Mouse (Mus musculus) liver, embryonic 11.5 days (tissue): ENCODE measurements at regions not wholly inside any gene's neighbourhood (a gene's known extent, or its start where the extent isn't known, plus 50 kb on each side); places are given as distances from the start of the nearest gene placed in this dataset.

Experiments
- ATAC-seq: fragments of 200-750 bp; cut with Nextera tagmentation; replicated peaks from 2 replicates; pipeline ENCODE4 v1.8.0; 2017; ENCODE audit warnings: moderate number of reproducible peaks, mild to moderate bottlenecking, moderate TSS enrichment, moderate library complexity; ENCODE audit not compliant: low FRiP score
- DNase-seq: peaks from one replicate; pipeline ENCODE4 v3.0.0-alpha.2; 2017; ENCODE audit warnings: low spot score
- H3K27ac ChIP-seq: fragments of 300-500 bp; sonication (generic); 2 replicates; pipeline ENCODE4 v1.5.1; 2014; ENCODE audit warnings: mild to moderate bottlenecking, low read depth, low read length, control low read depth
- H3K27me3 ChIP-seq: fragments of 300-500 bp; sonication (generic); replicated peaks from 2 replicates; pipeline ENCODE4 v1.6.1; 2014; ENCODE audit warnings: low read length, mixed read lengths; ENCODE audit not compliant: control insufficient read depth, insufficient read depth
- H3K36me3 ChIP-seq: fragments of 300-500 bp; sonication (generic); 2 replicates; pipeline ENCODE4 v1.6.1; 2014; ENCODE audit warnings: mild to moderate bottlenecking, low read length, moderate library complexity, mixed read lengths; ENCODE audit not compliant: control insufficient read depth, insufficient read depth
- H3K4me1 ChIP-seq: fragments of 300-500 bp; sonication (generic); replicated peaks from 2 replicates; pipeline ENCODE4 v1.6.1; 2014; ENCODE audit warnings: low read length, mixed read lengths; ENCODE audit not compliant: control insufficient read depth, insufficient read depth
- H3K4me2 ChIP-seq: fragments of 300-500 bp; sonication (generic); 2 replicates; pipeline ENCODE4 v1.6.1; 2014; ENCODE audit warnings: mild to moderate bottlenecking, control low read depth, moderate library complexity
- H3K4me3 ChIP-seq: fragments of 300-500 bp; sonication (generic); 2 replicates; pipeline ENCODE4 v1.5.1; 2014; ENCODE audit warnings: low read depth, low read length, control low read depth
- H3K9ac ChIP-seq: fragments of 300-500 bp; sonication (generic); 2 replicates; pipeline ENCODE4 v1.6.1; 2014; ENCODE audit warnings: low read depth, low read length, control low read depth
- H3K9me3 ChIP-seq: fragments of 300-500 bp; sonication (generic); 2 replicates; pipeline ENCODE4 v1.6.1; 2016; ENCODE audit warnings: low read length, inconsistent platforms, mixed read lengths; ENCODE audit not compliant: control insufficient read depth
- WGBS: fragments of 180-500 bp; shearing (Covaris S2); extraction: QIAGEN DNeasy Blood & Tissue Kit; methylation state at CpG from one replicate; pipeline ENCODE4 v1.1.7; 2014; 5-methylcytosine and 5-hydroxymethylcytosine counted together

DNA sequence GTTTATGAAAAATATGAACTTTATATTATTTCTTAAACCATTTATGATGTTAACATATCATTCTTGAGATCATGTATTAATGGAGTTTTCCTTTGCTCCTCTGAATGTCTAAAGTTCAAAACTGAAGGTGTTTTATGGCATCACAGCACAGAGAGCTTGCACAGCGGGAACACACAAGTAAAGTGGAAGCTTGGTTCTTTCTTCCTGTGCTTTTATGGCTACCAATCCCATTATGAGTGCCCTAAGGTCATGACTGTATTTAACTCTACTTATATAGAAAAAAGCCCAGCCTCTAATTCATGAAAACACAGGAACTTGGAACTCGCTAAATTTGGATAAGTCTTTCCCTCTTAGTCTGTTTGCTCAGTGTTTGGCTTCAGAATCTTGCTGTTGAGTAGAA is 417.3 kb upstream of the Adamts5 start:
- Histone ChIP-seq H3K36me3 (no peaks in the 10 kb centered on the region), H3K4me3 (no peak overlapping the region), H3K4me1 (no peaks in the 10 kb centered on the region), H3K9me3 (no peaks in the 10 kb centered on the region), H3K9ac (no peak overlapping the region), H3K27me3 (no peaks in the 10 kb centered on the region), H3K4me2 (no peak overlapping the region), H3K27ac (no peak overlapping the region)
- no peak for DNase-seq
- 73% methylated on average over 2 of the region's 2 CpGs for WGBS
- ATAC-seq: no peak

DNA sequence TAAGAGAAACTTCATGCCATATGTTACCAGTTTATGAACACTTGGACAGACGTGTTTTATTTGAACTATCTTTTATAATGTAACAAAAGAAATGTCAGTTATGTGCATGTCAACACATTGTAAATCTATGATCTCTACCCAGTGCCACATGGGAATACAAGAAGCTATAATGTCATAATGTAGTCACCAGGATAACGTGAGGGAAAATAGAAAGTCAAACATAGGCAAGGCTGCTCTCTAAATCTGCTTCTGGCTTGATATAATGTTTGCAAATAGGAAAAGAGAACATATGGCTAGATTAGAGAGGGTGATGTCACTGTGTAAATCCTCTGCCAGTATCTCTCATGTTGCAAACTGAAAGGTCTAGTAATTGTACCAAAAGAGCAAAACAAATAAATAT is 408.1 kb upstream of the Adamts5 start:
- ATAC-seq (no peak), DNase-seq (no peak)
- Histone ChIP-seq H3K4me2 (no peak overlapping the region), H3K9me3 (no peaks in the 10 kb centered on the region), H3K4me1 (no peaks in the 10 kb centered on the region), H3K36me3 (no peaks in the 10 kb centered on the region), H3K27ac (no peak overlapping the region), H3K4me3 (no peak overlapping the region), H3K27me3 (no peaks in the 10 kb centered on the region), H3K9ac (no peak overlapping the region)
- WGBS: 74% methylated on average over 2 of the region's 2 CpGs

GRCm38 (mm10) chr16:86303869-86304268 is 402.2 kb upstream of the Adamts5 start:
- Histone ChIP-seq H3K4me3 (no peak overlapping the region), H3K9ac (no peak overlapping the region), H3K4me1 (no peaks in the 10 kb centered on the region), H3K9me3 (no peaks in the 10 kb centered on the region), H3K36me3 (no peaks in the 10 kb centered on the region), H3K27me3 (no peaks in the 10 kb centered on the region), H3K4me2 (no peak overlapping the region), H3K27ac (no peak overlapping the region)
- DNase-seq (no peak), ATAC-seq (no peak)
- WGBS: 83% methylated on average over 2 of the region's 2 CpGs

GRCm38 (mm10) chr16:86302451-86303145 is 401.0 kb upstream of the Adamts5 start:
- H3K27me3 ChIP-seq: no peaks in the 10 kb centered on the region
- 59% methylated on average over 3 of the region's 3 CpGs for WGBS
- H3K4me1 ChIP-seq: no peaks in the 10 kb centered on the region
- H3K4me2 ChIP-seq: no peak overlapping the region
- H3K9me3 ChIP-seq: no peaks in the 10 kb centered on the region
- DNase-seq (no peak), ATAC-seq (no peak)
- H3K9ac ChIP-seq: no peak overlapping the region
- H3K36me3 ChIP-seq: no peaks in the 10 kb centered on the region
- no peak overlapping the region for H3K4me3 ChIP-seq
- no peak overlapping the region for H3K27ac ChIP-seq

- Histone ChIP-seq H3K9me3 (no peaks in the 10 kb centered on the region), H3K4me2 (no peak overlapping the region), H3K27ac (no peak overlapping the region), H3K4me3 (no peak overlapping the region), H3K4me1 (no peaks in the 10 kb centered on the region), H3K36me3 (no peaks in the 10 kb centered on the region), H3K27me3 (no peaks in the 10 kb centered on the region), H3K9ac (no peak overlapping the region)
- DNase-seq (no peak), ATAC-seq (no peak)
- 83% methylated on average over 2 of the region's 2 CpGs for WGBS
Measured at GRCm38 (mm10) chr16:86294436-86294835, 392.8 kb upstream of the Adamts5 start.

GRCm38 (mm10) chr16:86281326-86281725 is 379.7 kb upstream of the Adamts5 start:
- no peaks in the 10 kb centered on the region for H3K9me3 ChIP-seq
- H3K27ac ChIP-seq: no peak overlapping the region
- no peak overlapping the region for H3K4me3 ChIP-seq
- 88% methylated on average over 2 of the region's 2 CpGs for WGBS
- no peaks in the 10 kb centered on the region for H3K27me3 ChIP-seq
- no peaks in the 10 kb centered on the region for H3K4me1 ChIP-seq
- ATAC-seq: no peak
- H3K9ac ChIP-seq: no peak overlapping the region
- no peaks in the 10 kb centered on the region for H3K36me3 ChIP-seq
- no peak overlapping the region for H3K4me2 ChIP-seq
- no peak for DNase-seq

DNA sequence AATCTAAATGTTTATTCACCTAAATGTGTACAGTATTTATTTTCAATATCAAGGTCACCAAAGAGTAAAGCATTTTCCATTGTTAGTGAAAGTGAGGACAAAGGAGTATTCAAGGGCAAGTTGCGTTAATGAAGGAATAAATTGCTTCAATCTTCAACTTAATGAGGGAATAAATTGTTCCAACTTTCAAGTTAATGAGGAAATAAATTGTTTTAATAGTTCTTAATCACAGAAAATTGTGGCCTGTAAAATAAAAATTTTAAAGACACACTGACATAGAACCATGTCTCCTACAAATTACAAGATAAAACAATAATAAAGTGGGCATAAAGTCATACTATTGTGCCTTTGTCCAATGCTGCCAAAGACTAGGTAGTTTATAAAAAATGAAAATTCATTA is 375.4 kb upstream of the Adamts5 start:
- H3K36me3 ChIP-seq: no peaks in the 10 kb centered on the region
- no peak overlapping the region for H3K4me3 ChIP-seq
- no peak overlapping the region for H3K27ac ChIP-seq
- no peaks in the 10 kb centered on the region for H3K27me3 ChIP-seq
- no peaks in the 10 kb centered on the region for H3K4me1 ChIP-seq
- no peaks in the 10 kb centered on the region for H3K9me3 ChIP-seq
- H3K9ac ChIP-seq: no peak overlapping the region
- ATAC-seq: no peak
- no peak for DNase-seq
- 83% methylated on average over 1 of the region's 1 CpGs for WGBS
- H3K4me2 ChIP-seq: no peak overlapping the region

- Histone ChIP-seq H3K9me3 (no peaks in the 10 kb centered on the region), H3K27me3 (no peaks in the 10 kb centered on the region), H3K27ac (no peak overlapping the region), H3K36me3 (no peaks in the 10 kb centered on the region), H3K4me1 (no peaks in the 10 kb centered on the region), H3K4me2 (no peak overlapping the region), H3K9ac (no peak overlapping the region), H3K4me3 (no peak overlapping the region)
- no peak; the same call in 1 of the 2 replicates for ATAC-seq
- 44% methylated on average over 8 of the region's 8 CpGs for WGBS
- no peak for DNase-seq
Measured at GRCm38 (mm10) chr16:86261612-86262011, 360.0 kb upstream of the Adamts5 start.

GRCm38 (mm10) chr16:86252630-86253029 is 351.0 kb upstream of the Adamts5 start:
- no peaks in the 10 kb centered on the region for H3K9me3 ChIP-seq
- H3K4me2 ChIP-seq: no peak overlapping the region
- 0 out of 2 replicates have a peak, but pooled peaks have one; percentile 36 for ATAC-seq
- H3K27ac ChIP-seq: no peak overlapping the region
- DNase-seq: no peak
- H3K36me3 ChIP-seq: no peaks in the 10 kb centered on the region
- H3K4me3 ChIP-seq: no peak overlapping the region
- no peaks in the 10 kb centered on the region for H3K27me3 ChIP-seq
- H3K9ac ChIP-seq: no peak overlapping the region
- H3K4me1 ChIP-seq: no peaks in the 10 kb centered on the region
